Mouse (Mus musculus): Measurements from ENCODE around the gene Wwc2. TPM values are rescaled to one million over a fixed set of nuclear protein-coding genes. Genes with fewer than 3 reads are reported as not detected.

Wwc2 gene
- polyA plus RNA-seq, 1 experiment from 2014 or later: 6.7 TPM

DNA sequence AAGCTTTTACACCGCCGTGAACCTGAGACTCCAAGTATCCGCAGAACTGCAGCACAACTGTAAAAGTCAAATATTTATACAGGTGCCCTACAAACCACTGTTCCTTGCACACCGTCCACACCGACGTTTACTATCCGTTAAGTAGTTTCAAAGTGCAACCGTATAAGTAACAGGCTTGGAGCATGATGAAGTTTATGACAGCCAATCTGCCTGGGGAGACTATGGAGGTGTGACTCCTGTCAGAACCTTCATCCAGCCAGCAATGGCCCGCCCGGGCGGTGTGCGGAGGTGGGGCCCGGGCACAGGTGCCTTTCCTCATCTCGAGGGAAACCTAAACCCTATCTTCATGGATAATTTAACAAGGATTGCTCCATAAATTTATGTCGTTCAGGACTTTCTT is 2.6 kb downstream of the Wwc2 start:
- WGBS: 62% methylated on average over 15 of the region's 15 CpGs
- Histone ChIP-seq H3K4me3 (no peak overlapping the region), H3K36me3 (no peaks in the 10 kb centered on the region), H3K4me1 (replicated peaks) (peaks cover 54% of the 10 kb centered on the region), H3K9me3 (no peaks in the 10 kb centered on the region), H3K9ac (no peak overlapping the region), H3K27ac (replicated peaks) (no peak overlapping the region), H3K4me2 (peak overlapping the region; percentile 17; the same call in 1 of the 2 replicates), H3K27me3 (no peaks in the 10 kb centered on the region; the same call in 1 of the 2 replicates)
- no peak for ATAC-seq (ENCODE audit: low read depth)

DNA sequence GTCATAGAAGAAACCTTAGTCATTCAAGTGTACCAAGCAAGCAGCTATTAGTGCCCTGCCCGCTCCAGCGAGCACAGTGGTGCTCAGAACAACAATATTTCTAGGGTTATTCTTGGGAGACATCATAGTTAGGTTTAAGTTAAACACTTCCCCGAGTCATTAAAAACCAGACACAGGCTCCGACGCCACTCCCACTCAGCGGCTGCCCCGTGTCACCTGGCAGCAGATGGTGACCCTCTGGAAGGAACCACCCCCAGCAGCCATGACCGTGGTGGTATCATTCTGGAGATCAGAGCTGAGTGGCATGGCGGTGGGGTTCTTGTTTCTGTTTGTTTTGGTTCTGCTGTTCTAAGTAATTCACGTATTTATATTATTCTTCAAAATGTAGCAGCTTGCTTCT is 5.1 kb downstream of the Wwc2 start:
- Histone ChIP-seq H3K36me3 (no peaks in the 10 kb centered on the region), H3K9ac (no peak overlapping the region), H3K9me3 (no peaks in the 10 kb centered on the region), H3K4me2 (no peak overlapping the region), H3K27me3 (no peaks in the 10 kb centered on the region), H3K4me3 (no peak overlapping the region), H3K27ac (replicated peaks) (peak overlapping the region; percentile 67), H3K4me1 (replicated peaks) (peaks cover 44% of the 10 kb centered on the region)
- ATAC-seq (ENCODE audit: low read depth): no peak
- WGBS: 24% methylated on average over 10 of the region's 10 CpGs

DNA sequence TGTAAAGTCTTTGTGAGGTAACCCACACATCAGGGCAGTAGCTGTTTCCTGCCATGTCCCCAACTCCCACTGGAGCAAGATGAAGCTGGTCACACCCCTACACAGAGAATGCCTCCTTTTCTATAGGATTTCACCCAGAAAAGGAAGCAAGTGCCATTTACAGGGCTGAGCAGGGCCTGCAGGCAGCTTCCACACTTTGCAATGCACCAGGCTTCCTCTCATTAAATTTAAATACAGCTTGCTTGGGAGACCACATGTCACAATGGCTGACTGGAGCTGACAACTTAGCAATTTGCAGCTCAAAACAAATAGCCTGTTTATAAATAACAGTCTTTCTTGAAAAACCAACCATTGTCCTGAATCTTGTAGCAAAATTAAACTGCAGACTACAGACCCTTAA is 5.5 kb downstream of the Wwc2 start:
- Histone ChIP-seq H3K27me3 (no peaks in the 10 kb centered on the region), H3K36me3 (no peaks in the 10 kb centered on the region), H3K4me1 (replicated peaks) (peaks cover 44% of the 10 kb centered on the region), H3K9ac (no peak overlapping the region), H3K9me3 (no peaks in the 10 kb centered on the region), H3K27ac (replicated peaks) (peak overlapping the region; percentile 67), H3K4me3 (no peak overlapping the region), H3K4me2 (no peak overlapping the region)
- ATAC-seq (ENCODE audit: low read depth): no peak

DNA sequence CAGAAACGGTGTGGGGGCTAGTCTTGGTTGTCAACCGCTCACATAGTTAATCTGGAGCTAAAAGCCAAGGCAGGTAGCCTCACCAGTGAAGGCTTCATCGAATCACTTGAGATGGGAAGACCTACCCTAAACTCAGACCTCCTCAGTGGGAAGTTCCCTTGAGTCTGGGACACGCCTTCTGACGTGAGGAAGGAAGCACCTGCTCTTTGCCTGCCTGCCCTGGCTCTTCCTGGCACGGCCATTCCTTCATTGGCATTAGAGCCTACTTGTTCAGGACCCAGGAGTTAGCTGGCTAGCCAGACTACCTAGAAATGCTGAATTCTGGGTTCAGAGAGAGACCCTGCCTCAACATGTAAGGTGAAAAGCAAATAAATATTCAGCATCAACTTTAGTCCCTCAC is 9.6 kb downstream of the Wwc2 start:
- 93% methylated on average over 6 of the region's 6 CpGs for WGBS
- Histone ChIP-seq H3K9me3 (no peaks in the 10 kb centered on the region), H3K36me3 (no peaks in the 10 kb centered on the region), H3K9ac (no peak overlapping the region), H3K27me3 (no peaks in the 10 kb centered on the region), H3K27ac (replicated peaks) (no peak overlapping the region), H3K4me3 (no peak overlapping the region), H3K4me2 (no peak overlapping the region), H3K4me1 (replicated peaks) (peaks cover 11% of the 10 kb centered on the region)
- no peak for ATAC-seq (ENCODE audit: low read depth)

DNA sequence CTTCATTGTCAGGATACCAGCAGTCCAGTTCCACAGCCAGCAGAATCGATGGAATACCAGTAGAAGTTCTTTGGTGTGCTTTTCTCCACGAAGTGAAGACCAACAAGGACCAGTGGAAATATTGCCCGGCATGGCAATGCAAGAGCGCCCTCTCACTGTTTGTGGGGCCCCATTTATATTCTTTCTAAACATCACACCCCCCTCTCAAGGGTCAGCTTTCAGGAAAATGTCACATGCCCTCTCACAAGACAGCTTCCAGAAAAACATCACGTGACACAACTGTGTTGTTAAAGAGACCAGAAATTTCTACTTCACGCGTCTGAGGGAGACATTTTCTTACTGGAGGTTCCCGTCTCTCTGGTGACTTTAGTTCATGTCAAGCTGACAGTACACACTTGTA is 10.8 kb downstream of the Wwc2 start:
- Histone ChIP-seq H3K4me1 (replicated peaks) (peaks cover 4% of the 10 kb centered on the region), H3K36me3 (no peaks in the 10 kb centered on the region), H3K9ac (no peak overlapping the region), H3K27ac (replicated peaks) (no peak overlapping the region), H3K4me2 (no peak overlapping the region), H3K27me3 (no peaks in the 10 kb centered on the region), H3K9me3 (no peaks in the 10 kb centered on the region), H3K4me3 (no peak overlapping the region)
- no peak for ATAC-seq (ENCODE audit: low read depth)
- WGBS: 91% methylated on average over 8 of the region's 8 CpGs

DNA sequence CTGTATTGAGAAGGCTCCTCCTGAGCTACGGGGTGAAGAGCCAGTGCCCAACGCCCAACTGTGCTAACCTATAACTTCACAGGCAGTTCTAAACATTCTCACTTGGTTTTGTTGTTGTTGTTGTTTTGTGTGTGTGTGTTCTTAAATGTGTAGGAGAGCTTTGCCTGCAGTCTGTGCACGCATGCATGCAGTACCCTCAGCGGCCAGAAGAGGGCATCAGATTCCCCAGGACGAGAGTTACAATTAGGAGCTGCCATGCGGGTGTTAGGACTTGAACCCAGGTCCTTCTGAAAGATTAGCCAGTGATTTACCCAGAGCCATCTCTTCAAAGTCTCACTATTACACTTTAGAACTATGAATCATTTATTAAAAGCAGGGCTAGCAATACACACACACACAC is 12.0 kb downstream of the Wwc2 start:
- Histone ChIP-seq H3K4me2 (no peak overlapping the region), H3K9ac (no peak overlapping the region), H3K27me3 (no peaks in the 10 kb centered on the region), H3K4me3 (no peak overlapping the region), H3K36me3 (no peaks in the 10 kb centered on the region), H3K9me3 (no peaks in the 10 kb centered on the region), H3K4me1 (replicated peaks) (peaks cover 14% of the 10 kb centered on the region), H3K27ac (replicated peaks) (no peak overlapping the region)
- 82% methylated on average over 6 of the region's 6 CpGs for WGBS
- ATAC-seq (ENCODE audit: low read depth): no peak

DNA sequence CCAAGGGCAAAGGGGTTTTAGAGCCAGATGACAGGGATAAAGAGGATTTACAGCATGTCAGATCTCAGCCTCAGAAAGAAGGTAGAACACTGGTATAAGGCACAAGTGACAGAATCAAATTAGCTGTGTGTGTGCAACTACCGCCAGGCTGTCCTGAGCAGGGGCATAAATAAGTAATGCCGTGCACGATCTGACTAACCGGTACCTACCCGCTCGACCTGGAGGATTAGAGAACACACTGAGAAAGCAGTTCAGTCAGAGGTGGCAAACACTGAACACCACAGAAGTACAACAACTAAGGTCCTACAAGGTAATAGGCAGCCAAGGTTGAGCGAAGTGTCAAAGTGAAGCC is 15.8 kb downstream of the Wwc2 start:
- peak; percentile 30 for ATAC-seq (ENCODE audit: low read depth)
- Histone ChIP-seq H3K9ac (peak overlapping the region; percentile 44), H3K27me3 (no peaks in the 10 kb centered on the region), H3K9me3 (no peaks in the 10 kb centered on the region), H3K4me2 (peak overlapping the region; percentile 56), H3K27ac (replicated peaks) (peak overlapping the region; percentile 6; the same call in 1 of the 2 replicates), H3K36me3 (no peaks in the 10 kb centered on the region), H3K4me1 (replicated peaks) (peaks cover 14% of the 10 kb centered on the region), H3K4me3 (peak overlapping the region; percentile 29)
- 33% methylated on average over 7 of the region's 7 CpGs for WGBS

DNA sequence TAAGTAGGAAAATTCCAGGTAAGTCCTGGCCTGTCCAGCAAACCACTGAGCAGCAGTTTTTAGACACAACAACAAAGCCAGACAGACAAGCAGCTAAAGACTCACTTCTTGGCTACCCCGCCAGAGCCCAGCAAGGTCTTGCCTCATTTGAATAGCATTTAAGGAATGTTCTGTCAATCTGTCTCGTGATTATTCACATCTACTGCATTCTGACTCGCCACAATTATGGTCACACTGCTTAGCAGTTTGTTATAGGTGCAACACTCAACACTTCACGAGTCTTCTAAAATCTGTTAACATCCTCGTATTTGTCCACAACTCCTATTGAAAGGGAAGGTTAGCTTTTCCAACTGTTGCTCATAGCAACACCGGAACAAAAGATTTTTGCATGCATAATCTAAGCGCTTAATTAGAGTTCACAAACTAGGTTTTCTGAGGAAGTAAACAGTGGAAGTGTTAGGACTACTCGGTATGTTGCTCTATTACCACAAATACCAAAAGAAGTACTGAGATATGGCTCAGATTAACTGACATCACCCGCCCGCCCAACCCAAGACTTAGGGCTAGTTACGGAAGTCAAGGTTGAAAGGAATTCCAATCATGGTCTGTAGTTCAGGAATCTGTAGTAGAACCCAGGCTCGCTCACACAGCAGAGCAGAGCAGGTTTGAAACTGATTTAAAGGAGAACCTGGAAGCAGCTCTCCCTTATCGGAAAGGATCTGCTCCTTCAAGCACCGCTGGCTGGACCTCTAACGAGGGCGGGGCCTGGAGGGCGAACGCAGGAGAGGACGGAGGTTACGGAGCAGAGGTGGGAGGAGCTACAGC is 16.4 kb downstream of the Wwc2 start:
- Histone ChIP-seq H3K9ac (peak overlapping the region; percentile 44), H3K4me3 (peak overlapping the region; percentile 29), H3K36me3 (no peaks in the 10 kb centered on the region), H3K9me3 (no peaks in the 10 kb centered on the region), H3K27me3 (no peaks in the 10 kb centered on the region), H3K4me2 (peak overlapping the region; percentile 56), H3K27ac (replicated peaks) (peak overlapping the region; percentile 6; the same call in 1 of the 2 replicates), H3K4me1 (replicated peaks) (peaks cover 14% of the 10 kb centered on the region)
- peak; percentile 50 for ATAC-seq (ENCODE audit: low read depth)
- WGBS: 18% methylated on average over 20 of the region's 20 CpGs

DNA sequence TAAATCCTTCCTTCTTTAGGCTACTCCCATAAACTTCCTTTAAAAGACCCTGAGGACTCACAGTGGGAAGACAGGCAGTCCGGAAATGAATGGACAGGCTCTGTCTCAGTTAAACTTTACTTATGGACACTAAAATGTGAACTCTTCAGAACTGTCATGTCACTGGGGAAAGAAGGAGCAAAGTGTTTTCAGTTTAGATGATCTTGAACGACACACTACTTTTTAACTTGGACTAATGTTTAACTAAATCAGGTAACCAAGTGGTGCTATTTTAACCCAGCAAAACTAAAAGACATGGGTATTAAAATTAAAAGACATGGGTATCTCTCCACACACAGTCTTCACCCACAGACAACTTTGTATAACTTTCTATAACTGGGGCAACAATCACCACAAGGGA is 19.6 kb downstream of the Wwc2 start:
- no peak overlapping the region for H3K27ac ChIP-seq (replicated peaks)
- H3K4me3 ChIP-seq: no peak overlapping the region
- H3K9ac ChIP-seq: no peak overlapping the region
- H3K36me3 ChIP-seq: no peaks in the 10 kb centered on the region
- 58% methylated on average over 2 of the region's 2 CpGs for WGBS
- no peak for ATAC-seq (ENCODE audit: low read depth)
- H3K9me3 ChIP-seq: no peaks in the 10 kb centered on the region
- no peak overlapping the region for H3K4me2 ChIP-seq
- peaks cover 25% of the 10 kb centered on the region for H3K4me1 ChIP-seq (replicated peaks)
- H3K27me3 ChIP-seq: no peaks in the 10 kb centered on the region

DNA sequence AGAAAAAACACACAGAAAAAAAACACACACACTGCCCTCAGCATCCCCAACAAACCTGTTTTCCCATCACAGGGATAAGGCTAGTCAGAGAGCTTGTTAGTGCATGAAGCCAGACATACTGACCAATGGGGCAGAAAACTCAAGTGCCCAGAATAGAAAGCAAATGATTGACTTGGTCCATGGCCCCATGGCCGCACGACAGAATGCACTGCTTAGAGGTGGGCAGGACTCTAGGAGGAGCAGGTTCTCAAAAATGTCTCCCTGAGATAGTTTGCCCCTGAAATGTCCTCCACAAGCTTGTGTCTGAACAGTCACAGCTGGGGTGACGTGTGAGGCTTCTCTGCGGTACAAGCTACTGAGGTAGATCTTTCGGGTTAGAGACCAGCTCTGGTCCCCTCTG is 20.1 kb downstream of the Wwc2 start:
- ATAC-seq (ENCODE audit: low read depth): no peak
- H3K36me3 ChIP-seq: no peaks in the 10 kb centered on the region
- no peak overlapping the region for H3K9ac ChIP-seq
- no peaks in the 10 kb centered on the region for H3K27me3 ChIP-seq
- no peak overlapping the region for H3K4me2 ChIP-seq
- no peaks in the 10 kb centered on the region for H3K9me3 ChIP-seq
- H3K4me1 ChIP-seq (replicated peaks): peaks cover 25% of the 10 kb centered on the region
- WGBS: 79% methylated on average over 5 of the region's 5 CpGs
- no peak overlapping the region for H3K4me3 ChIP-seq
- H3K27ac ChIP-seq (replicated peaks): no peak overlapping the region

DNA sequence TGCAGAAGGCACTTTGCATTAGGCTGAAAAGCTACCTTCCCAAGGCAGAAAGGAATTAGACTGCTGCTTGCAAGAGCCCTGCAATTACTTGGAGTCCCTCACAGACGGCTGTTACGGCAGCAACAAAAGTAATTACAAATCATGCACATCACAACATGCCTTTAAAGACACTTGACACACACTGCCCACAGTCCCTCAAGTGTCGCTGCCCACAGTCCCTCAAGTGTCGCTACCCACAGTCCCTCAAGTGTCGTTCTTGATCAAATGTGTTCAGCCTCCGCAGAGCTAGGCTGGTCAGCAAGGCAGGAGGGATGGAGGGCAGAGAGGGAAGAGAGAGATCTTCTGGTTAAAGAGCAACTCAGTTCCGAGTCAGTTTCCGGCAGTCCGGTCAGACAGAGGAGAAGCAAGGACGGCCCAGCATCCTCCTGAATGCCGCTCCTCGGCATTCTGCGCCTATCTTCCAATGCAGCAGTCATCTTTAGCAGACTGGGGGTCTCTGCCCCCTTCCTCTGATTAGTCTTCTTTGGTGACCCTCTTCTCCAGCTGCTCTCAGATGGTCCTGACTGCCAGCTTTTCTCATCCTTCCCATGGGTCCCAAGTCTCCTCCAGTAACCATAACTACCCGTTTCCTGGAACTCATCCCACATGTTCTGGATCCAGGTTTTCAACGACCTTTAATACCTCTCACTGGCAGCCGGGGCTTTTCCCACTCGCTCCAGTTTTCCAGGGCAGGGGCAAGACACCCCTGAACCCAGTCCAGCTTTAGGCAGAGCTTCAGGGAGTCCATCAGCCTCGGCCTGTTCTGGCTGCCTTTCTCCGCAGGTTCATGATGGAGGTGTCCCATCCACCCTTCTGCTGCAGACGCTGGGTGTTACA is 23.4 kb downstream of the Wwc2 start:
- Histone ChIP-seq H3K9ac (no peak overlapping the region), H3K27me3 (no peaks in the 10 kb centered on the region), H3K4me2 (no peak overlapping the region), H3K36me3 (no peaks in the 10 kb centered on the region), H3K27ac (replicated peaks) (no peak overlapping the region), H3K9me3 (no peaks in the 10 kb centered on the region), H3K4me1 (replicated peaks) (peaks cover 17% of the 10 kb centered on the region), H3K4me3 (no peak overlapping the region)
- 56% methylated on average over 20 of the region's 20 CpGs for WGBS
- no peak for ATAC-seq (ENCODE audit: low read depth)

DNA sequence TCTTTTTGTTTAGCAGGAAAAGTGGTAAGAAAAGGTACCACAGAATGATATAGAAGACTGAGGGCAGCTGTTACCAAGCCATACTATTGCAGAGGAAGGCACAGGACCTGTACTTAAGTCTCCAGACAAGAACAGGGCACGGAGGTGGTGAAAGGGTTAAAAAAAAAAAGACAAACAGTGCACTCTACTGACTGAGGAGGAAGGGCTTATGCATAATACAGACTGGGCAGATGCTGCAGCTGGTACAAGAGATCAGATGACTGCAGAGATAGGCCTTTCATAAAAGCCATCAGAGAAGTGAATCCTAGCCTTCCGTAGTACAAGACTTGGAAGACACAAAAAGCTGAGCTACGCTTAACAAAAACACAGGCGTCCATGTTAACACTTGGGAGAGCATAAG is 28.2 kb downstream of the Wwc2 start:
- no peak overlapping the region for H3K4me2 ChIP-seq
- peaks cover 21% of the 10 kb centered on the region for H3K4me1 ChIP-seq (replicated peaks)
- WGBS: 72% methylated on average over 4 of the region's 4 CpGs
- no peak overlapping the region; the same call in 1 of the 2 replicates for H3K27ac ChIP-seq (replicated peaks)
- H3K27me3 ChIP-seq: no peaks in the 10 kb centered on the region
- no peak for ATAC-seq (ENCODE audit: low read depth)
- H3K9ac ChIP-seq: no peak overlapping the region
- H3K9me3 ChIP-seq: no peaks in the 10 kb centered on the region
- no peak overlapping the region for H3K4me3 ChIP-seq
- no peaks in the 10 kb centered on the region for H3K36me3 ChIP-seq

All from neural tube, embryonic 13.5 days (tissue).